ENCODE assay signal across 10 mouse cellular contexts in the genomic region with DNA sequence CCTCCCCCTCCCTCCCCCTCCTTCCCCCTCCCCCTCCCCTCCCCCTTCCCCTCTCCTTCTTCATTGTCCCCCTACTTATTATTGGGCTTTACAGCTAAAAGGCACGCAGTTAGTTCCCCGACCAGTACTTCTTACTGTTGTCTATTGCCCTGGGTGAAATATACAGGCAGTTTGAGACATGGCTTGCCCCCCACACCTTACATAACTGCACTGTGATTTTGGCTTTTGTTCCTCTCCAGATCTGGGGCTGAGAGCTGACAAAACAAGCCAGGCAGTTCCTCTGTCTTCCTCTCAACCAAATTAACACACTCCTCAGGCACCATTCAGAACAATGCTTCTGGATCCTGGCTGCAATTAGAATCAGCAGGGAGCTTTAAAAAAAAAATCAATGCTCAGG.
DNase-seq lines count a peak whose midpoint lies in the region; ATAC-seq and TF ChIP-seq lines count a peak whose summit lies in the region.
"Had no signal": no experiment of that assay in that cellular context is flagged by ENCODE, and none has a peak within 500 bp of the region (broad histone marks: within the 10 kb centered on the region; RNA-seq: fewer than 3 reads in every experiment).

No protein-coding gene starts in this region.

- WGBS in forebrain, embryonic 11.5 days, result 0% methylated on average over 2 of the region's 2 CpGs
- WGBS in limb, embryonic 14.5 days, result 4% methylated on average over 2 of the region's 2 CpGs

- H3K9me3 ChIP-seq in forebrain, embryonic 11.5 days (ENCODE audit: control insufficient read depth, low read length), result no peaks in the 10 kb centered on the region
- H3K9me3 ChIP-seq in limb, embryonic 14.5 days (ENCODE audit: control insufficient read depth, low read length), result no peaks in the 10 kb centered on the region

- peak overlapping the region; percentile 93 for H3K27ac ChIP-seq in forebrain, embryonic 11.5 days (ENCODE audit: low read depth, low read length)
- H3K27ac ChIP-seq in limb, embryonic 14.5 days (replicated peaks; ENCODE audit: low read depth, low read length), result peak overlapping the region; percentile 9; the same call in 1 of the 2 replicates

- no peaks in the 10 kb centered on the region for H3K36me3 ChIP-seq in forebrain, embryonic 11.5 days (ENCODE audit: control insufficient read depth, insufficient read depth, low read length)
- H3K36me3 ChIP-seq in limb, embryonic 14.5 days (ENCODE audit: control insufficient read depth, insufficient read depth, low read length), result no peaks in the 10 kb centered on the region

- DNase-seq in layer of hippocampus, adult 9-11 months, result peak; percentile 42
- DNase-seq in layer of hippocampus, adult 9-10 months (ENCODE audit: low spot score), result no peak
- peak; percentile 77 for DNase-seq in forebrain, embryonic 11.5 days (ENCODE audit: low spot score)
- DNase-seq in limb, embryonic 14.5 days (ENCODE audit: low spot score), result no peak
- DNase-seq in urinary bladder, postnatal 14 days (ENCODE audit: low spot score), result no peak
- DNase-seq in right cerebral cortex, postnatal 10 days (ENCODE audit: low spot score in 2 of 2), result no peak
- no peak for DNase-seq in ovary, postnatal 14 days (ENCODE audit: low spot score)
- no peak for DNase-seq in spleen, adult 12 weeks (ENCODE audit: low spot score)
- DNase-seq: heart, adult 18-20 months; kidney, postnatal 25 days had no signal

- H3K4me1 ChIP-seq in forebrain, embryonic 11.5 days (replicated peaks; ENCODE audit: control insufficient read depth, insufficient read depth, low read length), result peaks cover 23% of the 10 kb centered on the region
- peaks cover 34% of the 10 kb centered on the region for H3K4me1 ChIP-seq in limb, embryonic 14.5 days (ENCODE audit: control insufficient read depth, insufficient read depth, low read length)

- no peak for TF ChIP-seq POLR2A in limb, embryonic 14.5 days (IDR thresholded peaks at IDR 0.05; ENCODE audit: borderline replicate concordance, extremely low read depth, insufficient read depth, insufficient read length)

- H3K9ac ChIP-seq in forebrain, embryonic 11.5 days (ENCODE audit: low read length), result peak overlapping the region; percentile 31; the same call in 1 of the 2 replicates
- no peak overlapping the region for H3K9ac ChIP-seq in limb, embryonic 14.5 days (ENCODE audit: low read depth, low read length, severe bottlenecking)

- H3K4me3 ChIP-seq in forebrain, embryonic 11.5 days (ENCODE audit: low read depth, low read length), result no peak overlapping the region
- no peak overlapping the region for H3K4me3 ChIP-seq in limb, embryonic 14.5 days (replicated peaks; ENCODE audit: low read length)

- 0 out of 2 replicates have a peak overlapping the region, but pooled peaks have one; percentile 26 for H3K4me2 ChIP-seq in forebrain, embryonic 11.5 days (ENCODE audit: low read depth, low read length, severe bottlenecking)
- H3K4me2 ChIP-seq in limb, embryonic 14.5 days (replicated peaks; ENCODE audit: low read depth, low read length, severe bottlenecking), result no peak overlapping the region

- no peaks in the 10 kb centered on the region for H3K27me3 ChIP-seq in forebrain, embryonic 11.5 days (ENCODE audit: control insufficient read depth, insufficient read depth, low read length)
- H3K27me3 ChIP-seq in limb, embryonic 14.5 days (ENCODE audit: control insufficient read depth, insufficient read depth, low read length), result no peaks in the 10 kb centered on the region

- peak; percentile 81 for ATAC-seq in forebrain, embryonic 11.5 days (replicated peaks; ENCODE audit: low FRiP score)
- ATAC-seq in limb, embryonic 14.5 days (ENCODE audit: low FRiP score, low read depth), result peak; percentile 24; the same call in 1 of the 2 replicates

Comparison
In these comparisons a context has a peak if more than half of its experiments do, and no peak if none do; other contexts are left out.
1. DNase-seq: peak in layer of hippocampus, adult 9-11 months (single experiment) and forebrain, embryonic 11.5 days (single experiment); none in layer of hippocampus, adult 9-10 months (single experiment), limb, embryonic 14.5 days (single experiment), urinary bladder, postnatal 14 days (single experiment), right cerebral cortex, postnatal 10 days (0 of 2), ovary, postnatal 14 days (single experiment) and spleen, adult 12 weeks (single experiment).